Mouse (Mus musculus) left cerebral cortex, adult 2 months (tissue): ENCODE data around the gene Ikbkg. TPM values are rescaled to one million over a fixed set of nuclear protein-coding genes. Genes with fewer than 3 reads are reported as not detected.
A peak's percentile ranks its signal among the peaks of the same experiment; 100 is the strongest.
"Not testable (repeated sequence)": the region's sequence is repeated elsewhere in the genome, so short reads cannot be mapped to it uniquely, and the experiment has no call there.

Source experiments
- DNase-seq, 2 experiments: peaks; one replicate each; pipeline ENCODE4 v3.0.0; 2021 to 2022; ENCODE audit warnings: low spot score in 2 of 2, mixed read lengths in 1 of 2; ENCODE audit errors: extremely low spot score in 1 of 2
- H3K27ac ChIP-seq: fragments of 200-600 bp; 2 replicates; pipeline ENCODE4 v1.8.1; 2022
- H3K4me3 ChIP-seq: fragments of 200-600 bp; 2 replicates; pipeline ENCODE4 v1.8.1; 2022
- CTCF ChIP-seq: fragments of 200-600 bp; IDR thresholded peaks from 2 replicates; pipeline ENCODE4 v1.8.1; 2022; ENCODE audit warnings: antibody characterized with exemption, mild to moderate bottlenecking, moderate library complexity
- intact Hi-C: fragments of 180-260 bp; cut with DNase I; formaldehyde crosslinking; loops from one replicate; pipeline ENCODE4 v1.15.1; 2025
- long read RNA-seq, 2 experiments: library from polyadenylated mRNA; stranded (forward); transcript quantifications; one replicate each; pipeline ENCODE4 v2.0.0; 2021; ENCODE audit warnings: borderline mapping rate in 2 of 2
- total RNA-seq, 2 experiments: library from RNA; stranded (reverse); gene quantifications; 2 replicates each; pipeline ENCODE4 v1.2.3; 2021

Ikbkg gene
- 10 to 100 TPM; 44.8 to 47.6 TPM for total RNA-seq
- long read RNA-seq, experiment 1, full-length matches to known transcripts, result 28 of 34 reads
- long read RNA-seq, experiment 1, partial matches to known transcripts, result 1 of 34 reads
- long read RNA-seq, experiment 1, other reads (novel, unspliced or antisense), result 5 of 34 reads
- long read RNA-seq, experiment 2, full-length matches to known transcripts, result 15 of 19 reads
- long read RNA-seq, experiment 2, partial matches to known transcripts, result 0 of 19 reads
- long read RNA-seq, experiment 2, other reads (novel, unspliced or antisense), result 4 of 19 reads

- DNase-seq, result peak; percentile 71 to 76
- peak; percentile 56 for TF ChIP-seq CTCF
- H3K27ac ChIP-seq, result peak within 1 kb of the TSS; percentile 79
- intact Hi-C loops, result loop anchor here (1.0 kb wide), 1 partner anchor 24 kb away; no protein-coding TSS in a partner anchor
- peak within 1 kb of the TSS; percentile 57 for H3K4me3 ChIP-seq
These were observed at the start of gene Ikbkg, which contains the start of gene Fam3a for GRCm38 (mm10) chrX:74392535-74393443. TSS of gene Ikbkg (plus strand) at chrX:74393290. TSS of gene Fam3a (minus strand) at chrX:74393272.

- peak overlapping the region; percentile 56 for H3K27ac ChIP-seq
- H3K4me3 ChIP-seq, result peak overlapping the region; percentile 45
- intact Hi-C loops, result no loop called here
- TF ChIP-seq CTCF, result no peak
- no peak for DNase-seq
These were observed 40.2 kb upstream of the Ikbkg start for GRCm38 (mm10) chrX:74352645-74353466.

DNA sequence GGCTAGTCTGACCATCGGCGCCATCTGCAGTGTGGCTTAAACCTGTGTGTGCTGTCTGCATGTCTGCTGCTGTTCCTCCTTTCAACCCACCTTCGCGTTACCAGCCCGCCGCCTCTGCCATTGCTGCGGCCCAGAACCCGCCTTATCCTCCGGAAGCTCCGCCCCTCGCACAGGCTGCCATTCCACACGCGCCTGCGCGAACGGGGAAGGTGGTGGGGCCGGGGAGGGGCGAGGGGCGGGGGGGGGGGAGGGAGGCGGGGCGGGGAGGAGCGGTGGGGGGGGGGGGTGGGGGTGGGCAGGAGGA, 39.7 kb upstream of the Ikbkg start, which contains the start of gene Lage3:
TSS of gene Lage3 (minus strand) at position 152 of the 304 bp plus-strand sequence.
- TF ChIP-seq CTCF, result no peak
- DNase-seq, result peak; percentile 77 to 79
- peak within 1 kb of the TSS; percentile 45 for H3K4me3 ChIP-seq
- peak within 1 kb of the TSS; percentile 56 for H3K27ac ChIP-seq
- intact Hi-C loops, result no loop called here

GRCm38 (mm10) chrX:74357069-74357468, 36.0 kb upstream of the Ikbkg start:
- intact Hi-C loops, DNase-seq, H3K4me3 ChIP-seq, H3K27ac ChIP-seq: not testable (repeated sequence)

DNA sequence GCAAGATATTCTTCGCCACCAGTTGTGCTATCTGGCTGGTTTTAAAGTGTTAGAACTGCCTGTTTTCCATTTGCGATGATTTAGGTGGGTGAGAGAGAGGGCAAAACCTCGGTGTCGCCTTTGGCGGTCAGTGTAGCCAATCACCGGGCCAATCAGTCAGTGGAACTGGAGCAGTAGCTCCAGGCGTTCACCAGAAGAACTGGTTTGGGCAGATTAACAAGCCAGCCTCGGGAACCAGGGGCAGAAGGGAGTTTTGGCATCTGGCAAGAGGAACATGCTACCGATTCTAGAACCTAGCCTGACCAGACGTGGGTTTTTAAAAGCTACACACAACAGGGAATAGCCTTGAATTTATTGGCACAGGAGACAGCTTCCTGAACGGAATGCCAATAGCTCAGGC, 33.9 kb upstream of the Ikbkg start:
- H3K4me3 ChIP-seq, result no peak overlapping the region
- H3K27ac ChIP-seq, result no peak overlapping the region
- no peak for DNase-seq
- no peak for TF ChIP-seq CTCF
- intact Hi-C loops, result no loop called here

- TF ChIP-seq CTCF, result no peak
- no peak for DNase-seq
- H3K4me3 ChIP-seq, result peak overlapping the region; percentile 67
- H3K27ac ChIP-seq, result peak overlapping the region; percentile 86; the same call in 1 of the 2 replicates
- intact Hi-C loops, result loop anchor here (5.0 kb wide), 1 partner anchor 120 kb away; the partner anchor contains the start of gene Flna
These were observed 25.6 kb upstream of the Ikbkg start for GRCm38 (mm10) chrX:74367512-74367911.

DNA sequence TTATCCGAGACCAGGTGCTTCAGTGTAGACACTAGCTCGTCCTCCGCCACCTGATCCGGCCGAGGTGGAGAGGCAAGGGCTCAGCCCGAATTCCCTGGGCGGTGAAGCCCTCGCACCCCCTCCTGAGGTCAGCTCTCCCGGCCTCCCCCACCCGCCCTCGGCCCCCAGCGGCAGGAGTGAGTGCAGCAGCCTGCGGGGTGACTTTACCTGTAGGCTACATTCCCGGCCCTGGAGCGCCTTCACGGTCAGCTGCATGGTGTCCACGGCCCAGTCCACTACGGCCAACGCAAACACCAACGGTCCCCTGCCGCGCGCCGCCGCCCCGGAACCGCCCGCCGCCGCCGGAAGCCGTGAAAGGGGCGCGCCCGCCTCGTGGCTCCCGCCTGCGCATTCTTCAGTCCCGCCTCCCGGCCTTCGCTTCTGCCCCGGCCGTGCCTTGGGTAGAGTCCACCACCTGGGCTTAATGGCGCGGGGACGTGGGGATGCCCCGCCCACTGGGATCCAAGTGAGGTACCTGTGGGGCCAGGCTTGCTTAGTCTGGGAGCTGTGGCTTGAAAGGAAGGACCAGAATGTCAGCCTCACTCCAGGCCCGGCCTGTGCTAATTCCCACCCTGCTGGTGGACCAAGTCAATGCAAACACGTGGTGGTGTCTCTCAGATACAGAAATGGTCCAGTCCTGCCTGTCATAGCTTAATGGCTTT, 24.7 kb upstream of the Ikbkg start:
- intact Hi-C loops, result loop anchor here (1.0 to 5.0 kb wide), 2 partner anchors 25 to 121 kb away; partner anchors contain the start of genes Fam3a, Flna and Ikbkg
- H3K4me3 ChIP-seq, result peak overlapping the region; percentile 67
- H3K27ac ChIP-seq, result peak overlapping the region; percentile 86
- peak; percentile 67 for DNase-seq
- no peak; the same call in 1 of the 2 replicates for TF ChIP-seq CTCF

DNA sequence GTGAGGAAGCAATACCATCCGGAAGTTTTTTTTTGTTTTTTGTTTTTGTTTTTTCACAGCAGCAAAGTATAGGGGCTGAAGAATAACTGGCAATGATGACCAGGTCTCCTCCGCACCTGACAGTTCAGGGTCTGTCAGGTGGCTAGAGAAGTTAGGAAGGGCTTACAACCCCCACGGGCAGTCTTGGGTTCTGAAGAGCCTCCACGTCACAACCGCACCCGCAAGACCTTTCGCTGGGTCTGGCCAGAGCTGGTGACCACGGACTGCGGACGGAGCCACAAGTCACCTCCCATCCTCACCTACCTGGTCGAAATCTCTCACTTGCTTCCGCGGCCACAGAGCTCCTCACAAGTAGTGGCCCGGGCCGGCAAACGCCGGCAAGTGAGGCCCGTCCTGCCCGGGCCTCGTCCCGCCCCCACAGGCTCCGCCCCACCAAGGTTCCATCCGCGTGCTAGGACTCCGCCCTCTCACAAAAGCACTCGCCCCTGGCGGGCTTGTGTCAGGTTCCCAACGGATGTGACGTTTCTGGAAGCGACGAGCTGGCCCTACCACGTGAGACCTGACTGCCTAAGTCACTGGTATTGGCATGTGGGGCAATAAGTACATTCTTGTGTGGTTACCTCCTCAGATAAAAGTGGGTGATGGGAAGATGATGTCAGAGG, 20.1 kb upstream of the Ikbkg start, which contains the start of the genes Ubl4a and Slc10a3:
TSS of gene Ubl4a (minus strand) at position 331 of the 662 bp plus-strand sequence.
TSS of gene Slc10a3 (minus strand) at position 462 of the 662 bp plus-strand sequence.
- peak; percentile 76 to 80 for DNase-seq
- Histone ChIP-seq H3K4me3 (peak within 1 kb of the TSS; percentile 58), H3K27ac (peak within 1 kb of the TSS; percentile 55)
- TF ChIP-seq CTCF, result no peak; the same call in 1 of the 2 replicates
- intact Hi-C loops, result loop anchor here (2.0 kb wide), 1 partner anchor 54 kb away; no protein-coding TSS in a partner anchor

GRCm38 (mm10) chrX:74384451-74384850, 8.6 kb upstream of the Ikbkg start:
- H3K27ac ChIP-seq, result no peak overlapping the region
- no peak overlapping the region for H3K4me3 ChIP-seq
- intact Hi-C loops, result no loop called here
- DNase-seq, result no peak
- TF ChIP-seq CTCF, result no peak

DNA sequence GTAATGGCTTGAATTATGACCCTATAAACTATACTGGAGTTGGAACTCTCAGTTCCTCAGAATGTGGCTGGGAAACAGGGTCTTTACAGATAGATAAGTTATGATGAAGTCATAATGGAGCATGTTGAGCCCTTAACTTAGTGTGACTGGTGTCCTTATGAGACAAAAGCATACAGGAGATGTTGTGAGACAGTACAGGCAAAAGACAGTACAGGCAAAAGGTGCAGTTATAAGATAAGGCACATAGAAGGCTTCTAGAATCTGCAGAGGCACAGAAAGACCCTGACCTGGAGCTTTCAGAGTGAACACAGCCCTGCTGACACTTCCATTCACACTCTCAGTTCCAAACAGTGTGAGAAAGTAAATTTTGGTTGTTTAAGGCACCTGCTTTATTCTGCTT, 4.9 kb upstream of the Ikbkg start:
- TF ChIP-seq CTCF, result no peak
- H3K27ac ChIP-seq, result no peak overlapping the region
- intact Hi-C loops, result no loop called here
- no peak for DNase-seq
- no peak overlapping the region for H3K4me3 ChIP-seq
